Mouse (Mus musculus) embryonic facial prominence, embryonic 15.5 days (tissue): ENCODE data around the gene Dnajc28. TPM values are rescaled to one million over a fixed set of nuclear protein-coding genes. Genes with fewer than 3 reads are reported as not detected.

ENCODE experiments used
- ATAC-seq: fragments of 200-750 bp; cut with Nextera tagmentation; 2 replicates; pipeline ENCODE4 v1.8.0; 2017; ENCODE audit warnings: low read depth, moderate TSS enrichment; ENCODE audit not compliant: insufficient number of reproducible peaks, low FRiP score, low TSS enrichment
- H3K27ac ChIP-seq: fragments of 300-500 bp; sonication (generic); replicated peaks from 2 replicates; pipeline ENCODE4 v1.5.1; 2015; ENCODE audit warnings: mild to moderate bottlenecking, inconsistent platforms
- H3K27me3 ChIP-seq: fragments of 300-500 bp; sonication (generic); 2 replicates; pipeline ENCODE4 v1.6.1; 2015; ENCODE audit warnings: inconsistent platforms
- H3K36me3 ChIP-seq: fragments of 300-500 bp; sonication (generic); 2 replicates; pipeline ENCODE4 v1.6.1; 2015; ENCODE audit warnings: mild to moderate bottlenecking, inconsistent platforms
- H3K4me1 ChIP-seq: fragments of 300-500 bp; sonication (generic); 2 replicates; pipeline ENCODE4 v1.6.1; 2015; ENCODE audit warnings: inconsistent platforms
- H3K4me2 ChIP-seq: fragments of 300-500 bp; sonication (generic); replicated peaks from 2 replicates; pipeline ENCODE4 v1.6.1; 2015; ENCODE audit warnings: mild to moderate bottlenecking, inconsistent platforms
- H3K4me3 ChIP-seq: fragments of 300-500 bp; sonication (generic); replicated peaks from 2 replicates; pipeline ENCODE4 v1.5.1; 2015; ENCODE audit warnings: mild to moderate bottlenecking, inconsistent platforms
- H3K9ac ChIP-seq: fragments of 300-500 bp; sonication (generic); 2 replicates; pipeline ENCODE4 v1.6.1; 2015; ENCODE audit warnings: inconsistent platforms
- H3K9me3 ChIP-seq: fragments of 300-500 bp; sonication (generic); replicated peaks from 2 replicates; pipeline ENCODE4 v1.6.1; 2016; ENCODE audit warnings: inconsistent platforms
- WGBS: fragments of 180-500 bp; shearing (Covaris S2); methylation state at CpG from one replicate; pipeline ENCODE4 v1.1.7; 2015; 5-methylcytosine and 5-hydroxymethylcytosine counted together
- polyA plus RNA-seq: library from polyadenylated mRNA; unstranded; fragments of >200 nt; fragmentation: Nextera tagmentation; extraction: Ambion mirVana; gene quantifications from 2 replicates; pipeline ENCODE4 v1.2.1, GENCODE M21; 2015

The Dnajc28 gene
- polyA plus RNA-seq, 1 experiment from 2014 or later, result 3.7 TPM

DNA sequence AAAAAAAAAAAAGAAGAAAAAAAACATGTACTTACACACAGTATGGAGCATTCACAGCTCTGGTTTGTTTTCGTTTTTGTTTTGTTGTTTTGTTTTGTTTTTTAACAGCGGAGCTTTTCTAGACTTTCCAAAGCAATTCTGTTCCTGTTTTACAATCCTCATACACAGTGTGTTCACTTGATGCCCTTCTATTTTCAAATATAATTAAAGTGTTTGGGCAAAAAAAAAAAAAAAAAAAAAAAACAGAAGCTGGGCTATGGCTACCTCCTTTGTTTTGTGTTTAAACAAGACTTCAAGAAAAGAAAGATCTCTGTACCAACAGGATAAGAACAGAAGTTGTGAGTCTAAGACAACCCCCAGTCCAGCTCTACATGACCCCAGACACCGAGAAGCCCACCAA lies 30.1 kb downstream of the Dnajc28 start:
- Histone ChIP-seq H3K9me3 (no peaks in the 10 kb centered on the region), H3K27me3 (no peaks in the 10 kb centered on the region), H3K4me2 (no peak overlapping the region), H3K4me3 (no peak overlapping the region), H3K36me3 (peaks cover 9% of the 10 kb centered on the region; the same call in 1 of the 2 replicates), H3K4me1 (peaks cover 7% of the 10 kb centered on the region; the same call in 1 of the 2 replicates), H3K9ac (no peak overlapping the region), H3K27ac (no peak overlapping the region)
- ATAC-seq, result no peak
- WGBS, result 93% methylated on average over 3 of the region's 3 CpGs

- ATAC-seq, result no peak
- H3K9ac ChIP-seq, result no peak overlapping the region
- 56% methylated on average over 6 of the region's 6 CpGs for WGBS
- no peak overlapping the region for H3K27ac ChIP-seq
- H3K4me2 ChIP-seq, result no peak overlapping the region
- no peak overlapping the region for H3K4me3 ChIP-seq
- peaks cover 7% of the 10 kb centered on the region; the same call in 1 of the 2 replicates for H3K4me1 ChIP-seq
- H3K36me3 ChIP-seq, result peaks cover 9% of the 10 kb centered on the region; the same call in 1 of the 2 replicates
- no peaks in the 10 kb centered on the region for H3K9me3 ChIP-seq
- no peaks in the 10 kb centered on the region for H3K27me3 ChIP-seq
These were observed 30.9 kb downstream of the Dnajc28 start for GRCm38 (mm10) chr16:91587730-91588453.

GRCm38 (mm10) chr16:91586244-91586643 lies 32.6 kb downstream of the Dnajc28 start:
- Histone ChIP-seq H3K27me3 (no peaks in the 10 kb centered on the region), H3K9ac (no peak overlapping the region), H3K27ac (no peak overlapping the region), H3K4me1 (0 out of 2 replicates have a peak, but pooled peaks cover 3% of the 10 kb centered on the region), H3K4me2 (no peak overlapping the region), H3K9me3 (no peaks in the 10 kb centered on the region), H3K36me3 (peaks cover 12% of the 10 kb centered on the region), H3K4me3 (no peak overlapping the region)
- ATAC-seq, result no peak
- WGBS, result 87% methylated on average over 6 of the region's 6 CpGs

GRCm38 (mm10) chr16:91585617-91586016 lies 33.2 kb downstream of the Dnajc28 start:
- Histone ChIP-seq H3K4me2 (no peak overlapping the region), H3K4me3 (no peak overlapping the region), H3K9ac (no peak overlapping the region), H3K36me3 (peaks cover 17% of the 10 kb centered on the region), H3K27me3 (no peaks in the 10 kb centered on the region), H3K4me1 (0 out of 2 replicates have a peak, but pooled peaks cover 3% of the 10 kb centered on the region), H3K27ac (no peak overlapping the region), H3K9me3 (no peaks in the 10 kb centered on the region)
- no peak for ATAC-seq
- WGBS, result 84% methylated on average over 5 of the region's 5 CpGs

- H3K4me1 ChIP-seq, result no peaks in the 10 kb centered on the region
- H3K4me3 ChIP-seq, result no peak overlapping the region
- no peak overlapping the region for H3K9ac ChIP-seq
- H3K27ac ChIP-seq, result no peak overlapping the region
- no peak for ATAC-seq
- no peaks in the 10 kb centered on the region for H3K9me3 ChIP-seq
- WGBS, result 58% methylated on average over 2 of the region's 2 CpGs
- H3K4me2 ChIP-seq, result no peak overlapping the region
- H3K27me3 ChIP-seq, result no peaks in the 10 kb centered on the region
- H3K36me3 ChIP-seq, result peaks cover 17% of the 10 kb centered on the region
These were observed 36.5 kb downstream of the Dnajc28 start for GRCm38 (mm10) chr16:91582307-91582706.

DNA sequence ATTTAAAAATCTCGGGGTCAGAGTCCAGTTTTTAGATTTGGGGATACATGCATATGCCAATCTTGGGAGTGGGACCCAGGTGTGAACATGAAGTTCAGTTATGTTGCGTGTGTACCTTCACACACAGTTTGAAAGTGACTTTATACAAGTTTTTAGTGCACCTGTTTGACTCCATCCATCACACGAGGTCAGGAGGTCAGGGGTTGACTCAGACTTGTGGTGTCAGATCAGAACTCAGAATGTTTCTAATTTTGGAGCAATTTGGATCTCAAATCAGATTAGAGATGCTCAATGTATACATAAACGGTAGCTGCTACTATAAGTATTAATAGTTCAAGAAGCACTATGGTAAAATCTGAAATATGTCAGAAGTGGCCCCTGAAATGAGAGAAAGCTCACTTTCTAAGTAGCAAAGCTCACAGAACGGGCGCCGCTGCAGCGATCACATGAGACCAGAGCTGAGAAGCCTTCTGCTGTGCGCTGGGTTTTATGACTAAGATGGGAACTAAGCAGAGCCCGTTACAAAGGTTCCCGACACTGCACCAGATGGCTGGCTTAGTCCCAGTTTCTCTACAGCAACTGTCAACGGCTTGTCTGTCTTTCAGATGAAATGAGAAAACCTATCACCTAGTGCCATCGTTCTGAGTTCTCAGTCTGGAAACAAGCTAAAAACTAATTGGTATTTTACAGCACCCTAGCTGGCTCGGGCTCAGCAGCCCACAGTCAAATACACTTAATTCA lies 39.7 kb downstream of the Dnajc28 start:
- Histone ChIP-seq H3K4me2 (no peak overlapping the region), H3K9ac (no peak overlapping the region), H3K27ac (no peak overlapping the region), H3K4me3 (no peak overlapping the region), H3K4me1 (no peaks in the 10 kb centered on the region), H3K27me3 (no peaks in the 10 kb centered on the region), H3K9me3 (no peaks in the 10 kb centered on the region), H3K36me3 (peaks cover 14% of the 10 kb centered on the region)
- WGBS, result 71% methylated on average over 14 of the region's 14 CpGs
- no peak for ATAC-seq

GRCm38 (mm10) chr16:91575151-91575550 lies 43.7 kb downstream of the Dnajc28 start:
- no peak overlapping the region for H3K9ac ChIP-seq
- whole genome bisulfite sequencing, result 80% methylated on average over 13 of the region's 13 CpGs
- H3K27me3 ChIP-seq, result no peaks in the 10 kb centered on the region
- no peak for ATAC-seq
- no peak overlapping the region for H3K4me3 ChIP-seq
- 0 out of 2 replicates have a peak, but pooled peaks cover 6% of the 10 kb centered on the region for H3K36me3 ChIP-seq
- no peaks in the 10 kb centered on the region for H3K4me1 ChIP-seq
- H3K4me2 ChIP-seq, result no peak overlapping the region
- H3K27ac ChIP-seq, result no peak overlapping the region
- no peaks in the 10 kb centered on the region for H3K9me3 ChIP-seq

DNA sequence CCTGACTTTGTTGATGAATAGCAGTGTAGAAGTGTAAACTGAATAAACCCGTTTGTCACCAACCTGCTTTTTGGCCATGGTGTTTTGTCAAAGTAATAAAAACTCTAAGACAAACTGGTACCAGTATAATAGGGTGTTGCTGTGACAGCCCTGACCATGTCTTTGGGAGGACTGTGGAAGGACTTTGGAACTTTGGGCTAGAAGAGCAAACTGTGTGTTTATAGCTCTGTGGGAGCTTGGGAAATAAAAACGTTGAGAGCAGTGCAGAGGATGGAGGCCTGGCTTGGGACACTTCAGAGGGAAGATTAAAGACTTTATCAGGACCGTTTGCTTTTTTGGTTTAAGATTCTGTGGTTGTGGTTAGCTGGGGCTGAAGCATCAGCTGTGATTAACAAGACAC lies 47.7 kb downstream of the Dnajc28 start:
- ATAC-seq, result no peak
- WGBS, result 62% methylated on average over 3 of the region's 3 CpGs
- H3K27me3 ChIP-seq, result no peaks in the 10 kb centered on the region
- H3K9me3 ChIP-seq, result no peaks in the 10 kb centered on the region
- H3K4me1 ChIP-seq, result no peaks in the 10 kb centered on the region
- H3K4me2 ChIP-seq, result no peak overlapping the region
- 0 out of 2 replicates have a peak, but pooled peaks cover 6% of the 10 kb centered on the region for H3K36me3 ChIP-seq
- H3K4me3 ChIP-seq, result no peak overlapping the region
- no peak overlapping the region for H3K27ac ChIP-seq
- H3K9ac ChIP-seq, result no peak overlapping the region

GRCm38 (mm10) chr16:91568960-91569359 lies 49.9 kb downstream of the Dnajc28 start:
- Histone ChIP-seq H3K9ac (no peak overlapping the region), H3K4me1 (no peaks in the 10 kb centered on the region), H3K4me2 (no peak overlapping the region), H3K4me3 (no peak overlapping the region), H3K27ac (no peak overlapping the region), H3K9me3 (no peaks in the 10 kb centered on the region), H3K36me3 (peaks cover 6% of the 10 kb centered on the region; the same call in 1 of the 2 replicates), H3K27me3 (no peaks in the 10 kb centered on the region)
- no peak for ATAC-seq
- WGBS, result 88% methylated on average over 10 of the region's 10 CpGs

DNA sequence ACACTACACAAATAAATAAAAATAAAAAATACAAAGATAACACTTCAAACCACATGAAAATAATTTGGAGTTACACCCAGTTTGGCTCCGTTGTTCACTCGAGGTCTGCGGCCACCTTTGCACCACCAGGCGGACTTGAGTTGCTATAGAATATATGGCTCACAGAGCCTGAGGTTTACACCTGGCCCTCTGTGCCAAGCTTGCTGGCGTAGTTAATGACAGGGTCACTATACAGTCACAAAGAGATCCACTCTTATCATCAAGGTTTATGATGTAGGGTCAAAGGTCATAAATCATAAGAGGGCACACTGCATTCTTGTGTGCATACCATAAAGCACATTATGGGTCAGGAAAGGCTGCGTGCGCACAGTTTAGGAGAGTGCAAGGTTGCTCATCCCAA lies 52.8 kb downstream of the Dnajc28 start:
- WGBS, result 88% methylated on average over 7 of the region's 7 CpGs
- no peaks in the 10 kb centered on the region for H3K4me1 ChIP-seq
- no peaks in the 10 kb centered on the region for H3K27me3 ChIP-seq

DNA sequence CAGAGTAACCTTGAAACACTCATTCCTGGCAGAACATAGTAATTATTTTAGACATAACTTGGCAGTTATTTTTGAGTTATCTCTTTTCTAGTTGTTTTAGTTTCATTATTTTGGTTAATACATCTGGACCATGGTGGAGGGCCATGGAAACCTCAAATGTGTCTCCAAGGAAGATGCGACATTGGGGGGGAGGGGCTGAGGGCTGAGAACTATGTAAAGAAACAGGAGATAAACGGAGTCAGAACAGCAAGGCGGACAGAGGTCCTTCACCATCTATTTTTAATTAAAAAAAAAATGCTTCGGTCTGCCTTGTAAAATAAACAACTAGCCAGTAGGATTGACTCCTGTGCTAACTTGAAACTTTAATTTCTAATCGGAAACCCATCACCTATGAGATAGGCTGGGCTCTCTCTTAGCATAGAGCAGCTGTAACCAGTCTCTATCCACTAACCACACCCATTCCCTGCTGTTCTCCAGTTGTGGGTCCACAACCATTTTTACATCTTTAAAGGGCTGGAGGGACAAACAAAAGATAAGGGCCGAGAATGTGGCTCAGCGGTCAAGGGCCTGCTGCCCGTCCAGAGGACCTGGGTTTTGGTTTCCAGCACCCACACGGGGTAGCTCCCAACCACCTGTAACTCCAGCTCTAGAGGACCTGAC lies 53.4 kb downstream of the Dnajc28 start:
- Histone ChIP-seq H3K4me3 (no peak overlapping the region), H3K27me3 (no peaks in the 10 kb centered on the region), H3K36me3 (peaks cover 39% of the 10 kb centered on the region), H3K27ac (no peak overlapping the region), H3K4me1 (no peaks in the 10 kb centered on the region), H3K9ac (no peak overlapping the region), H3K9me3 (no peaks in the 10 kb centered on the region), H3K4me2 (no peak overlapping the region)
- ATAC-seq, result no peak
- 76% methylated on average over 9 of the region's 9 CpGs for WGBS

More for the DNA sequence above, 52.8 kb downstream of the Dnajc28 start:
- H3K9me3 ChIP-seq, result no peaks in the 10 kb centered on the region
- H3K4me2 ChIP-seq, result no peak overlapping the region
- no peak overlapping the region for H3K4me3 ChIP-seq
- H3K27ac ChIP-seq, result no peak overlapping the region
- ATAC-seq, result no peak
- H3K9ac ChIP-seq, result no peak overlapping the region
- peaks cover 34% of the 10 kb centered on the region for H3K36me3 ChIP-seq
